Mouse (Mus musculus) neural tube, embryonic 13.5 days (tissue): ENCODE measurements around the gene Mgll. TPM values are rescaled to one million over a fixed set of nuclear protein-coding genes. Genes with fewer than 3 reads are reported as not detected.

Source experiments
- ATAC-seq: fragments of 200-750 bp; cut with Nextera tagmentation; 2 replicates; pipeline ENCODE4 v1.8.0; 2017; ENCODE audit warnings: low read depth, mild to moderate bottlenecking, moderate TSS enrichment, moderate library complexity
- H3K27ac ChIP-seq: fragments of 300-500 bp; sonication (generic); replicated peaks from 2 replicates; pipeline ENCODE4 v1.5.1; 2015; ENCODE audit warnings: moderate library complexity, mild to moderate bottlenecking, inconsistent platforms
- H3K27me3 ChIP-seq: fragments of 300-500 bp; sonication (generic); 2 replicates; pipeline ENCODE4 v1.6.1; 2015; ENCODE audit warnings: mild to moderate bottlenecking, inconsistent platforms
- H3K36me3 ChIP-seq: fragments of 300-500 bp; sonication (generic); 2 replicates; pipeline ENCODE4 v1.6.1; 2015; ENCODE audit warnings: mild to moderate bottlenecking, inconsistent platforms
- H3K4me1 ChIP-seq: fragments of 300-500 bp; sonication (generic); replicated peaks from 2 replicates; pipeline ENCODE4 v1.6.1; 2015; ENCODE audit warnings: inconsistent platforms
- H3K4me2 ChIP-seq: fragments of 300-500 bp; sonication (generic); 2 replicates; pipeline ENCODE4 v1.6.1; 2015; ENCODE audit warnings: inconsistent platforms, mild to moderate bottlenecking, moderate library complexity
- H3K4me3 ChIP-seq: fragments of 300-500 bp; sonication (generic); 2 replicates; pipeline ENCODE4 v1.5.1; 2015; ENCODE audit warnings: mild to moderate bottlenecking, inconsistent platforms
- H3K9ac ChIP-seq: fragments of 300-500 bp; sonication (generic); 2 replicates; pipeline ENCODE4 v1.6.1; 2015; ENCODE audit warnings: moderate library complexity, mild to moderate bottlenecking, inconsistent platforms
- H3K9me3 ChIP-seq: fragments of 300-500 bp; sonication (generic); 2 replicates; pipeline ENCODE4 v1.6.1; 2016; ENCODE audit warnings: inconsistent platforms
- WGBS: fragments of 180-500 bp; shearing (Covaris S2); methylation state at CpG from one replicate; pipeline ENCODE4 v1.1.7; 2015; 5-methylcytosine and 5-hydroxymethylcytosine counted together
- polyA plus RNA-seq: library from polyadenylated mRNA; unstranded; fragments of >200 nt; fragmentation: Nextera tagmentation; extraction: Ambion mirVana; gene quantifications from 2 replicates; pipeline ENCODE4 v1.2.1, GENCODE M21; 2015

Gene Mgll
- polyA plus RNA-seq, 1 experiment from 2014 or later, result 32.0 TPM

GRCm38 (mm10) chr6:88830112-88830702, 106.0 kb downstream of the Mgll start:
- Histone ChIP-seq H3K27ac (no peak overlapping the region), H3K9me3 (no peaks in the 10 kb centered on the region), H3K27me3 (no peaks in the 10 kb centered on the region), H3K36me3 (no peaks in the 10 kb centered on the region), H3K4me2 (no peak overlapping the region), H3K4me1 (peaks cover 35% of the 10 kb centered on the region), H3K9ac (no peak overlapping the region), H3K4me3 (no peak overlapping the region)
- no peak for ATAC-seq
- WGBS, result 88% methylated on average over 6 of the region's 6 CpGs

- H3K4me3 ChIP-seq, result no peak overlapping the region
- no peaks in the 10 kb centered on the region for H3K27me3 ChIP-seq
- no peak overlapping the region for H3K27ac ChIP-seq
- 25% methylated on average over 8 of the region's 8 CpGs for WGBS
- no peak overlapping the region for H3K9ac ChIP-seq
- ATAC-seq, result peak; percentile 41; the same call in 1 of the 2 replicates
- peaks cover 30% of the 10 kb centered on the region for H3K4me1 ChIP-seq
- H3K9me3 ChIP-seq, result no peaks in the 10 kb centered on the region
- no peak overlapping the region for H3K4me2 ChIP-seq
- peaks cover 11% of the 10 kb centered on the region for H3K36me3 ChIP-seq
These were observed 107.2 kb downstream of the Mgll start for GRCm38 (mm10) chr6:88831456-88831855.

GRCm38 (mm10) chr6:88832663-88833062, 108.5 kb downstream of the Mgll start:
- 0 out of 2 replicates have a peak, but pooled peaks have one; percentile 24 for ATAC-seq

GRCm38 (mm10) chr6:88833340-88834140, 109.3 kb downstream of the Mgll start:
- no peak overlapping the region for H3K9ac ChIP-seq

More at GRCm38 (mm10) chr6:88832663-88833062, 108.5 kb downstream of the Mgll start:
- no peak overlapping the region for H3K9ac ChIP-seq
- H3K4me3 ChIP-seq, result no peak overlapping the region
- H3K36me3 ChIP-seq, result peaks cover 23% of the 10 kb centered on the region
- H3K27ac ChIP-seq, result 0 out of 2 replicates have a peak overlapping the region, but pooled peaks have one; percentile 23
- WGBS, result 75% methylated on average over 5 of the region's 5 CpGs
- H3K9me3 ChIP-seq, result no peaks in the 10 kb centered on the region
- H3K4me1 ChIP-seq, result peaks cover 18% of the 10 kb centered on the region; the same call in 1 of the 2 replicates
- H3K4me2 ChIP-seq, result no peak overlapping the region
- no peaks in the 10 kb centered on the region for H3K27me3 ChIP-seq

GRCm38 (mm10) chr6:88835047-88835446, 110.8 kb downstream of the Mgll start:
- Histone ChIP-seq H3K36me3 (peaks cover 45% of the 10 kb centered on the region), H3K27me3 (no peaks in the 10 kb centered on the region), H3K4me2 (no peak overlapping the region), H3K27ac (no peak overlapping the region), H3K4me3 (no peak overlapping the region), H3K4me1 (peaks cover 19% of the 10 kb centered on the region), H3K9me3 (no peaks in the 10 kb centered on the region), H3K9ac (no peak overlapping the region)
- WGBS, result 83% methylated on average over 5 of the region's 5 CpGs
- no peak for ATAC-seq

More at GRCm38 (mm10) chr6:88833340-88834140, 109.3 kb downstream of the Mgll start:
- Histone ChIP-seq H3K27ac (no peak overlapping the region), H3K9me3 (no peaks in the 10 kb centered on the region), H3K4me3 (no peak overlapping the region), H3K27me3 (no peaks in the 10 kb centered on the region), H3K36me3 (peaks cover 32% of the 10 kb centered on the region), H3K4me2 (no peak overlapping the region), H3K4me1 (peaks cover 13% of the 10 kb centered on the region; the same call in 1 of the 2 replicates)
- no peak for ATAC-seq
- WGBS, result 85% methylated on average over 5 of the region's 5 CpGs

- H3K27me3 ChIP-seq, result no peaks in the 10 kb centered on the region
- H3K4me3 ChIP-seq, result no peak overlapping the region
- peaks cover 45% of the 10 kb centered on the region for H3K36me3 ChIP-seq
- H3K4me2 ChIP-seq, result no peak overlapping the region
- H3K27ac ChIP-seq, result no peak overlapping the region
- WGBS, result 83% methylated on average over 28 of the region's 28 CpGs
- no peak for ATAC-seq
- 0 out of 2 replicates have a peak overlapping the region, but pooled peaks have one; percentile 12 for H3K9ac ChIP-seq
- H3K9me3 ChIP-seq, result no peaks in the 10 kb centered on the region
- peaks cover 28% of the 10 kb centered on the region for H3K4me1 ChIP-seq
These were observed 112.1 kb downstream of the Mgll start for GRCm38 (mm10) chr6:88836178-88836819.

- 91% methylated on average over 12 of the region's 12 CpGs for WGBS
These were observed 113.8 kb downstream of the Mgll start for GRCm38 (mm10) chr6:88837999-88838398.

GRCm38 (mm10) chr6:88838613-88839012, 114.4 kb downstream of the Mgll start:
- WGBS, result 94% methylated on average over 10 of the region's 10 CpGs
- no peak for ATAC-seq

More at GRCm38 (mm10) chr6:88837999-88838398, 113.8 kb downstream of the Mgll start:
- Histone ChIP-seq H3K4me2 (no peak overlapping the region), H3K27ac (no peak overlapping the region), H3K27me3 (no peaks in the 10 kb centered on the region), H3K9me3 (no peaks in the 10 kb centered on the region), H3K36me3 (peaks cover 45% of the 10 kb centered on the region), H3K4me1 (peaks cover 25% of the 10 kb centered on the region), H3K4me3 (no peak overlapping the region), H3K9ac (no peak overlapping the region)
- ATAC-seq, result no peak

GRCm38 (mm10) chr6:88839135-88839970, 115.1 kb downstream of the Mgll start:
- no peak for ATAC-seq
- H3K4me1 ChIP-seq, result peaks cover 36% of the 10 kb centered on the region
- H3K9ac ChIP-seq, result no peak overlapping the region
- 85% methylated on average over 26 of the region's 26 CpGs for WGBS
- no peaks in the 10 kb centered on the region for H3K9me3 ChIP-seq
- no peak overlapping the region for H3K4me3 ChIP-seq
- no peak overlapping the region for H3K4me2 ChIP-seq
- no peaks in the 10 kb centered on the region for H3K27me3 ChIP-seq
- H3K27ac ChIP-seq, result no peak overlapping the region
- H3K36me3 ChIP-seq, result peaks cover 55% of the 10 kb centered on the region

More at GRCm38 (mm10) chr6:88838613-88839012, 114.4 kb downstream of the Mgll start:
- Histone ChIP-seq H3K9me3 (no peaks in the 10 kb centered on the region), H3K4me3 (no peak overlapping the region), H3K4me2 (no peak overlapping the region), H3K9ac (no peak overlapping the region), H3K27me3 (no peaks in the 10 kb centered on the region), H3K4me1 (peaks cover 31% of the 10 kb centered on the region), H3K36me3 (peaks cover 48% of the 10 kb centered on the region), H3K27ac (no peak overlapping the region)

- Histone ChIP-seq H3K4me1 (peaks cover 36% of the 10 kb centered on the region), H3K9me3 (no peaks in the 10 kb centered on the region), H3K4me3 (peak overlapping the region; percentile 68), H3K27me3 (no peaks in the 10 kb centered on the region), H3K27ac (no peak overlapping the region), H3K36me3 (peaks cover 64% of the 10 kb centered on the region), H3K9ac (0 out of 2 replicates have a peak overlapping the region, but pooled peaks have one; percentile 75), H3K4me2 (peak overlapping the region; percentile 79)
- ATAC-seq, result no peak
- 70% methylated on average over 3 of the region's 3 CpGs for WGBS
These were observed 116.0 kb downstream of the Mgll start for GRCm38 (mm10) chr6:88840211-88840610.

GRCm38 (mm10) chr6:88840791-88841513, 116.7 kb downstream of the Mgll start:
- no peak for ATAC-seq
- Histone ChIP-seq H3K36me3 (peaks cover 65% of the 10 kb centered on the region), H3K27ac (peak overlapping the region; percentile 91), H3K9ac (peak overlapping the region; percentile 75), H3K4me3 (peak overlapping the region; percentile 68), H3K9me3 (no peaks in the 10 kb centered on the region), H3K27me3 (no peaks in the 10 kb centered on the region), H3K4me1 (peaks cover 36% of the 10 kb centered on the region), H3K4me2 (peak overlapping the region; percentile 79)
- WGBS, result 55% methylated on average over 9 of the region's 9 CpGs
